In the genomic region with DNA sequence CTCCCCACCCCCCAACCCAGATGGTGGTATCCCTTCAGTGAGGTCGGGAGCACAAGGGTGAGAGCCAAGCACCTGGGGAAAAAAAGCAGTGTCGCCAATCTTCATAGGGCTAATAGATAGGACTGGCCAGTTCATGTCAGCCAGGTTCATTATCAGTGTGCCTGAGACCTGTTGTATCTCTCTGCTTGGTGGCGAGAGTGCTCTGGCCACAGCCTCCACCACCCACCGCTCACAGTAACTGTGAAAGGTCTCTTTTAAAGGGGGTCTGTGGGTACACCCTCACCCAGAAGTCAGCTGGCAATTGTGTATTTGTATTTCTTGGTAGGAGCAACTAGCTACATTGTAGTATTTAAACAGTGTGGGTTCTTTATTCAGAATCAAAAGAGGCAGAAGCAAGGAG, we compare ENCODE assay signal across 16 mouse cellular contexts. TPM values are rescaled to one million over a fixed set of nuclear protein-coding genes. Genes with fewer than 3 reads are reported as not detected.
DNase-seq lines count a peak whose midpoint lies in the region; ATAC-seq lines count a peak whose summit lies in the region.
"Had no signal": no experiment of that assay in that cellular context is flagged by ENCODE, and none has a peak within 500 bp of the region (broad histone marks: within the 10 kb centered on the region; RNA-seq: fewer than 3 reads in every experiment).

No protein-coding gene starts in this region.

- DNase-seq in midbrain, embryonic 10.5 days (ENCODE audit: low spot score): no peak
- DNase-seq in midbrain, embryonic 14.5 days: no peak
- DNase-seq in testis, postnatal 14 days (ENCODE audit: low spot score): peak; percentile 26
- no peak for DNase-seq in retina, postnatal 1 day
- DNase-seq: cerebellum, adult 11 months; lung, postnatal 10 days; thymus, adult 2 months had no signal

- H3K27me3 ChIP-seq in midbrain, embryonic 10.5 days (ENCODE audit: low read depth, poor library complexity, severe bottlenecking): peaks cover 42% of the 10 kb centered on the region
- H3K27me3 ChIP-seq in midbrain, embryonic 14.5 days (ENCODE audit: control insufficient read depth, insufficient read depth, low read length): peaks cover 21% of the 10 kb centered on the region; the same call in 1 of the 2 replicates
- H3K27me3 ChIP-seq in forebrain, embryonic 15.5 days: no peaks in the 10 kb centered on the region; the same call in 1 of the 2 replicates
- peaks cover 12% of the 10 kb centered on the region for H3K27me3 ChIP-seq in hindbrain, embryonic 15.5 days
- H3K27me3 ChIP-seq: CH12.LX had no signal

- peaks cover 53% of the 10 kb centered on the region for H3K4me1 ChIP-seq in midbrain, embryonic 10.5 days
- H3K4me1 ChIP-seq in midbrain, embryonic 14.5 days (ENCODE audit: control insufficient read depth, insufficient read depth, low read length): peaks cover 12% of the 10 kb centered on the region
- peaks cover 11% of the 10 kb centered on the region for H3K4me1 ChIP-seq in forebrain, embryonic 15.5 days
- H3K4me1 ChIP-seq in hindbrain, embryonic 15.5 days (replicated peaks): peaks cover 10% of the 10 kb centered on the region
- H3K4me1 ChIP-seq: liver, embryonic 12.5 days had no signal

- H3K27ac ChIP-seq in midbrain, embryonic 10.5 days (replicated peaks): peak overlapping the region; percentile 72
- H3K27ac ChIP-seq in midbrain, embryonic 14.5 days (replicated peaks; ENCODE audit: low read depth, low read length): no peak overlapping the region
- no peak overlapping the region for H3K27ac ChIP-seq in forebrain, embryonic 15.5 days (replicated peaks)
- H3K27ac ChIP-seq in hindbrain, embryonic 15.5 days (replicated peaks): 0 out of 2 replicates have a peak overlapping the region, but pooled peaks have one; percentile 20
- H3K27ac ChIP-seq: heart, embryonic 10.5 days; liver, embryonic 12.5 days had no signal

- no peaks in the 10 kb centered on the region for H3K36me3 ChIP-seq in midbrain, embryonic 10.5 days
- no peaks in the 10 kb centered on the region for H3K36me3 ChIP-seq in midbrain, embryonic 14.5 days (ENCODE audit: control insufficient read depth, insufficient read depth, low read length)
- H3K36me3 ChIP-seq in forebrain, embryonic 15.5 days: no peaks in the 10 kb centered on the region
- H3K36me3 ChIP-seq in hindbrain, embryonic 15.5 days: no peaks in the 10 kb centered on the region
- H3K36me3 ChIP-seq: heart, embryonic 10.5 days; liver, embryonic 12.5 days had no signal

- no peak for ATAC-seq in midbrain, embryonic 14.5 days (ENCODE audit: low FRiP score, low TSS enrichment)
- ATAC-seq in forebrain, embryonic 15.5 days (replicated peaks): 0 out of 2 replicates have a peak, but pooled peaks have one; percentile 23
- ATAC-seq in hindbrain, embryonic 15.5 days (ENCODE audit: low FRiP score, low read depth): 0 out of 2 replicates have a peak, but pooled peaks have one; percentile 61
- no peak for ATAC-seq in erythroid progenitor cell, adult 5-6 weeks (replicated peaks; ENCODE audit: low FRiP score, poor library complexity, severe bottlenecking)
- ATAC-seq: activated CD4-positive, CD25-positive, alpha-beta regulatory T cell, adult 4 months; liver, embryonic 12.5 days had no signal

- 27% methylated on average over 4 of the region's 4 CpGs for WGBS in midbrain, embryonic 10.5 days
- WGBS in midbrain, embryonic 14.5 days: 14% methylated on average over 4 of the region's 4 CpGs
- WGBS in forebrain, embryonic 15.5 days: 22% methylated on average over 4 of the region's 4 CpGs
- WGBS in hindbrain, embryonic 15.5 days: 17% methylated on average over 4 of the region's 4 CpGs

- no peak overlapping the region for H3K4me2 ChIP-seq in midbrain, embryonic 14.5 days (ENCODE audit: low read length)
- no peak overlapping the region for H3K4me2 ChIP-seq in forebrain, embryonic 15.5 days (replicated peaks)
- no peak overlapping the region for H3K4me2 ChIP-seq in hindbrain, embryonic 15.5 days
- H3K4me2 ChIP-seq: liver, embryonic 12.5 days had no signal

- H3K4me3 ChIP-seq in midbrain, embryonic 10.5 days: 0 out of 2 replicates have a peak overlapping the region, but pooled peaks have one; percentile 4
- H3K4me3 ChIP-seq in midbrain, embryonic 14.5 days (replicated peaks; ENCODE audit: low read depth, low read length): no peak overlapping the region
- no peak overlapping the region for H3K4me3 ChIP-seq in forebrain, embryonic 15.5 days
- no peak overlapping the region for H3K4me3 ChIP-seq in hindbrain, embryonic 15.5 days
- H3K4me3 ChIP-seq: heart, embryonic 10.5 days; liver, embryonic 12.5 days had no signal

- H3K9ac ChIP-seq in midbrain, embryonic 14.5 days (replicated peaks; ENCODE audit: low read length): no peak overlapping the region
- no peak overlapping the region for H3K9ac ChIP-seq in forebrain, embryonic 15.5 days (replicated peaks)
- no peak overlapping the region for H3K9ac ChIP-seq in hindbrain, embryonic 15.5 days
- H3K9ac ChIP-seq: liver, embryonic 12.5 days had no signal

- 0 out of 2 replicates have a peak, but pooled peaks cover 4% of the 10 kb centered on the region for H3K9me3 ChIP-seq in midbrain, embryonic 10.5 days (replicated peaks)
- no peaks in the 10 kb centered on the region for H3K9me3 ChIP-seq in midbrain, embryonic 14.5 days (ENCODE audit: control insufficient read depth, low read length)
- no peaks in the 10 kb centered on the region for H3K9me3 ChIP-seq in forebrain, embryonic 15.5 days
- H3K9me3 ChIP-seq in hindbrain, embryonic 15.5 days: no peaks in the 10 kb centered on the region
- H3K9me3 ChIP-seq: heart, embryonic 10.5 days; liver, embryonic 12.5 days had no signal

RNA-seq across cellular contexts. Expression of gene Plce1, which starts 6.6 kb away (rescaled TPM):
- 3.1 and 3.9 TPM in 2 replicates for polyA plus RNA-seq in midbrain, embryonic 10.5 days (2016; fragmentation: Nextera tagmentation; extraction: Ambion mirVana)
- 2.9 and 4.3 TPM in 2 replicates for polyA plus RNA-seq in midbrain, embryonic 14.5 days (2014; fragmentation: Nextera tagmentation; extraction: Ambion mirVana)
- polyA plus RNA-seq in forebrain, embryonic 15.5 days (2015; fragmentation: Nextera tagmentation; extraction: Ambion mirVana): 4.4 and 5.4 TPM in 2 replicates
- polyA plus RNA-seq in hindbrain, embryonic 15.5 days (2015; fragmentation: Nextera tagmentation; extraction: Ambion mirVana): 4.2 and 5.0 TPM in 2 replicates
- total RNA-seq in erythroid progenitor cell, adult 5-6 weeks (2015; ENCODE audit: low replicate concordance): not detected in 2 replicates
- total RNA-seq in erythroid progenitor cell, adult 5-6 weeks (2017; ENCODE audit: low replicate concordance): 0.23 TPM in 1 of 2 replicates, not detected in the other
- total RNA-seq: common myeloid progenitor, adult 5-6 weeks; megakaryocyte-erythroid progenitor cell, adult 5-6 weeks had no signal

Comparison
In these comparisons a context has a peak if more than half of its experiments do, and no peak if none do; other contexts are left out.
1. H3K27ac ChIP-seq: peak in midbrain, embryonic 10.5 days (single experiment) and hindbrain, embryonic 15.5 days (single experiment); none in midbrain, embryonic 14.5 days (single experiment) and forebrain, embryonic 15.5 days (single experiment).
2. ATAC-seq: peak in forebrain, embryonic 15.5 days (single experiment) and hindbrain, embryonic 15.5 days (single experiment); none in midbrain, embryonic 14.5 days (single experiment) and erythroid progenitor cell, adult 5-6 weeks (single experiment).